Mouse (Mus musculus): ENCODE results near the gene Gcg. TPM values are rescaled to one million over a fixed set of nuclear protein-coding genes. Genes with fewer than 3 reads are reported as not detected.

Gene Gcg
- 50.2 and 54.8 TPM in 2 replicates for polyA plus RNA-seq (2015; fragmentation: Nextera tagmentation; extraction: Ambion mirVana)

GRCm38 (mm10) chr2:62483550-62483949 is at the start of gene Gcg:
Gcg (minus strand) TSS chr2:62483650.
- ATAC-seq (ENCODE audit: insufficient read depth, low FRiP score): no peak
- Histone ChIP-seq H3K27me3 (ENCODE audit: control insufficient read depth, insufficient read depth, low read length) (no peaks in the 10 kb centered on the region), H3K4me1 (ENCODE audit: control insufficient read depth, insufficient read depth, low read length) (no peaks in the 10 kb centered on the region), H3K4me3 (replicated peaks; ENCODE audit: low read length) (no peak within 1 kb of the TSS), H3K9ac (ENCODE audit: low read length) (no peak within 1 kb of the TSS), H3K27ac (ENCODE audit: low read length) (no peak within 1 kb of the TSS), H3K9me3 (replicated peaks; ENCODE audit: control insufficient read depth, low read length) (no peaks in the 10 kb centered on the region), H3K36me3 (ENCODE audit: control insufficient read depth, insufficient read depth, low read length) (no peaks in the 10 kb centered on the region), H3K4me2 (ENCODE audit: low read depth, low read length) (no peak within 1 kb of the TSS)
- WGBS: 74% methylated on average over 9 of the region's 9 CpGs

- Histone ChIP-seq H3K4me3 (replicated peaks; ENCODE audit: low read length) (no peak overlapping the region), H3K9me3 (replicated peaks; ENCODE audit: control insufficient read depth, low read length) (no peaks in the 10 kb centered on the region), H3K4me1 (ENCODE audit: control insufficient read depth, insufficient read depth, low read length) (no peaks in the 10 kb centered on the region), H3K36me3 (ENCODE audit: control insufficient read depth, insufficient read depth, low read length) (no peaks in the 10 kb centered on the region), H3K9ac (ENCODE audit: low read length) (no peak overlapping the region), H3K27ac (ENCODE audit: low read length) (no peak overlapping the region), H3K4me2 (ENCODE audit: low read depth, low read length) (no peak overlapping the region), H3K27me3 (ENCODE audit: control insufficient read depth, insufficient read depth, low read length) (no peaks in the 10 kb centered on the region)
- WGBS: 21% methylated on average over 1 of the region's 1 CpGs
- ATAC-seq (ENCODE audit: insufficient read depth, low FRiP score): no peak
These were observed 47.6 kb upstream of the Gcg start for GRCm38 (mm10) chr2:62531065-62531464.

- no peaks in the 10 kb centered on the region for H3K4me1 ChIP-seq (ENCODE audit: control insufficient read depth, insufficient read depth, low read length)
- WGBS: 94% methylated on average over 9 of the region's 9 CpGs
- no peak overlapping the region for H3K27ac ChIP-seq (ENCODE audit: low read length)
- H3K9me3 ChIP-seq (replicated peaks; ENCODE audit: control insufficient read depth, low read length): no peaks in the 10 kb centered on the region
- no peak overlapping the region for H3K4me3 ChIP-seq (replicated peaks; ENCODE audit: low read length)
- no peaks in the 10 kb centered on the region for H3K36me3 ChIP-seq (ENCODE audit: control insufficient read depth, insufficient read depth, low read length)
- no peaks in the 10 kb centered on the region for H3K27me3 ChIP-seq (ENCODE audit: control insufficient read depth, insufficient read depth, low read length)
- H3K9ac ChIP-seq (ENCODE audit: low read length): no peak overlapping the region
- H3K4me2 ChIP-seq (ENCODE audit: low read depth, low read length): no peak overlapping the region
- no peak for ATAC-seq (ENCODE audit: insufficient read depth, low FRiP score)
These were observed 42.9 kb upstream of the Gcg start for GRCm38 (mm10) chr2:62526399-62526798.

DNA sequence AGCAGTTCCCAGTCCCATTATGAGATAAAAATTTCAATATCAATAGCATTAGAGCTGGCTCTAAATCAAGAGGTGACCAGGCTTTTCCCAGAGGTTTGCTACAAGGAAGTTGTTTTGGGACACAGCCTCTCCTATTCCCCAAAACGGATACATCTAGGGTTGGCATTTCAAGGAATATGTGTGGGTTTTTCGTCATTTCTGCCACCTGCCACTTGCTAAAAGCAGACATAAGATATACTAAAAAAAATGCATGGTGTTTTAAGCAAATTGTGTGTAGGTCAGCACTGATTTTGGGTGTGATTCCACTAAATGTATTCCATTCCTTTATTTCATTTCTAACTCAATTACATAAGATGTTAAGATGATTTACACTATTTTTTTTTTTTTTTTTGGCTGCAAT is 34.3 kb upstream of the Gcg start:
- Histone ChIP-seq H3K36me3 (ENCODE audit: control insufficient read depth, insufficient read depth, low read length) (no peaks in the 10 kb centered on the region), H3K4me3 (replicated peaks; ENCODE audit: low read length) (no peak overlapping the region), H3K4me1 (ENCODE audit: control insufficient read depth, insufficient read depth, low read length) (no peaks in the 10 kb centered on the region), H3K27me3 (ENCODE audit: control insufficient read depth, insufficient read depth, low read length) (no peaks in the 10 kb centered on the region), H3K4me2 (ENCODE audit: low read depth, low read length) (no peak overlapping the region), H3K9ac (ENCODE audit: low read length) (no peak overlapping the region), H3K27ac (ENCODE audit: low read length) (no peak overlapping the region), H3K9me3 (replicated peaks; ENCODE audit: control insufficient read depth, low read length) (no peaks in the 10 kb centered on the region)
- 78% methylated on average over 2 of the region's 2 CpGs for WGBS
- no peak for ATAC-seq (ENCODE audit: insufficient read depth, low FRiP score)

DNA sequence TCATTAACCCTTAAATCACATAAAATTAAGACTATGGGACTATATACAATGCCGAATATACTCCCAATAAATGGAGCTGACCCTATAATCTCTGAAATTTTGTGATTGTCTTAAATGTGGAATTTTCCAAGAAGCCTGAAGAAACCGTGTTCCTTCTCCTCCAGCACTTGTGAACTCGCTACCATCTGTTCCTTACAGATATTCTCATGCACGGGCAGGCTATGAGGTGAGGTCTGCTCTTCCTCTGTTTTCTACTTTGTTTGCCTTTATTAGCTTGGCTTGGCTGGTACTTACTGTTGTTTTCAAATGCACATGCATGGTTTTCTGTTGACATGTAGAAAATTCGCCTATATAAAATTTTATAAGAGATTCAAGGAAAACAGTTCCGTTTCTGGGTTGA is 31.0 kb upstream of the Gcg start:
- no peak overlapping the region for H3K9ac ChIP-seq (ENCODE audit: low read length)
- H3K27me3 ChIP-seq (ENCODE audit: control insufficient read depth, insufficient read depth, low read length): no peaks in the 10 kb centered on the region
- H3K4me3 ChIP-seq (replicated peaks; ENCODE audit: low read length): no peak overlapping the region
- no peak overlapping the region for H3K4me2 ChIP-seq (ENCODE audit: low read depth, low read length)
- no peak overlapping the region for H3K27ac ChIP-seq (ENCODE audit: low read length)
- H3K4me1 ChIP-seq (ENCODE audit: control insufficient read depth, insufficient read depth, low read length): no peaks in the 10 kb centered on the region
- H3K36me3 ChIP-seq (ENCODE audit: control insufficient read depth, insufficient read depth, low read length): no peaks in the 10 kb centered on the region
- WGBS: 88% methylated on average over 6 of the region's 6 CpGs
- no peak for ATAC-seq (ENCODE audit: insufficient read depth, low FRiP score)
- no peaks in the 10 kb centered on the region for H3K9me3 ChIP-seq (replicated peaks; ENCODE audit: control insufficient read depth, low read length)

GRCm38 (mm10) chr2:62513477-62513876 is 30.0 kb upstream of the Gcg start:
- Histone ChIP-seq H3K36me3 (ENCODE audit: control insufficient read depth, insufficient read depth, low read length) (no peaks in the 10 kb centered on the region), H3K27ac (ENCODE audit: low read length) (no peak overlapping the region), H3K9me3 (replicated peaks; ENCODE audit: control insufficient read depth, low read length) (no peaks in the 10 kb centered on the region), H3K9ac (ENCODE audit: low read length) (no peak overlapping the region), H3K4me1 (ENCODE audit: control insufficient read depth, insufficient read depth, low read length) (no peaks in the 10 kb centered on the region), H3K27me3 (ENCODE audit: control insufficient read depth, insufficient read depth, low read length) (no peaks in the 10 kb centered on the region), H3K4me2 (ENCODE audit: low read depth, low read length) (no peak overlapping the region), H3K4me3 (replicated peaks; ENCODE audit: low read length) (no peak overlapping the region)
- ATAC-seq (ENCODE audit: insufficient read depth, low FRiP score): no peak
- WGBS: 88% methylated on average over 15 of the region's 15 CpGs

GRCm38 (mm10) chr2:62507130-62507529 is 23.7 kb upstream of the Gcg start:
- no peaks in the 10 kb centered on the region for H3K4me1 ChIP-seq (ENCODE audit: control insufficient read depth, insufficient read depth, low read length)
- no peaks in the 10 kb centered on the region for H3K36me3 ChIP-seq (ENCODE audit: control insufficient read depth, insufficient read depth, low read length)
- no peak overlapping the region for H3K4me3 ChIP-seq (replicated peaks; ENCODE audit: low read length)
- H3K9ac ChIP-seq (ENCODE audit: low read length): no peak overlapping the region
- H3K9me3 ChIP-seq (replicated peaks; ENCODE audit: control insufficient read depth, low read length): no peaks in the 10 kb centered on the region
- ATAC-seq (ENCODE audit: insufficient read depth, low FRiP score): no peak
- H3K4me2 ChIP-seq (ENCODE audit: low read depth, low read length): no peak overlapping the region
- H3K27me3 ChIP-seq (ENCODE audit: control insufficient read depth, insufficient read depth, low read length): no peaks in the 10 kb centered on the region
- no peak overlapping the region for H3K27ac ChIP-seq (ENCODE audit: low read length)
- WGBS: 56% methylated on average over 5 of the region's 5 CpGs

DNA sequence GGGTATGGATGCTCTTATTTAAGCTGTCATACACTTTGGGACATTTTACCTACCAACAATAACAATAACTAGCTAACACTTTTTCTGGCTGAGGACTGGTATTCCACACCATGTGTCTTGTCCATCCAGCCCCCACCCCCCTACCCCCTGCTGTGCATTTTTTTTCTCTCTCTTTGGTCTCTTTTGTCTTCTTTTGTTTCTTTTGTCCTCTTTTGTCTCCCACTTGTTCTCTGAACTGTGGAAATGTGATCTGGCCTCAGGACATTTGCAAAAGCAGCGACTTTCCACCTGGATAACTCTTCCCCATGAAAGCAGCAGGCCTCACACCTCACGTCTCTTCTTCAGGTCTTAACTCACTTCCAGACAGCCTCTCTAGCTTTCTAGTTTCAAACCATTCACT is 23.0 kb upstream of the Gcg start:
- no peaks in the 10 kb centered on the region for H3K4me1 ChIP-seq (ENCODE audit: control insufficient read depth, insufficient read depth, low read length)
- no peak overlapping the region for H3K9ac ChIP-seq (ENCODE audit: low read length)
- no peaks in the 10 kb centered on the region for H3K27me3 ChIP-seq (ENCODE audit: control insufficient read depth, insufficient read depth, low read length)
- no peak overlapping the region for H3K27ac ChIP-seq (ENCODE audit: low read length)
- WGBS: 63% methylated on average over 2 of the region's 2 CpGs
- no peak overlapping the region for H3K4me2 ChIP-seq (ENCODE audit: low read depth, low read length)
- no peak for ATAC-seq (ENCODE audit: insufficient read depth, low FRiP score)
- H3K9me3 ChIP-seq (replicated peaks; ENCODE audit: control insufficient read depth, low read length): no peaks in the 10 kb centered on the region
- no peaks in the 10 kb centered on the region for H3K36me3 ChIP-seq (ENCODE audit: control insufficient read depth, insufficient read depth, low read length)
- no peak overlapping the region for H3K4me3 ChIP-seq (replicated peaks; ENCODE audit: low read length)

GRCm38 (mm10) chr2:62504269-62504796 is 20.9 kb upstream of the Gcg start:
- no peaks in the 10 kb centered on the region for H3K9me3 ChIP-seq (replicated peaks; ENCODE audit: control insufficient read depth, low read length)
- no peak overlapping the region for H3K9ac ChIP-seq (ENCODE audit: low read length)
- no peak overlapping the region for H3K4me3 ChIP-seq (replicated peaks; ENCODE audit: low read length)
- 79% methylated on average over 4 of the region's 4 CpGs for WGBS
- no peaks in the 10 kb centered on the region for H3K27me3 ChIP-seq (ENCODE audit: control insufficient read depth, insufficient read depth, low read length)
- no peak for ATAC-seq (ENCODE audit: insufficient read depth, low FRiP score)
- H3K4me2 ChIP-seq (ENCODE audit: low read depth, low read length): no peak overlapping the region
- no peak overlapping the region for H3K27ac ChIP-seq (ENCODE audit: low read length)
- no peaks in the 10 kb centered on the region for H3K4me1 ChIP-seq (ENCODE audit: control insufficient read depth, insufficient read depth, low read length)
- no peaks in the 10 kb centered on the region for H3K36me3 ChIP-seq (ENCODE audit: control insufficient read depth, insufficient read depth, low read length)

GRCm38 (mm10) chr2:62503326-62503725 is 19.9 kb upstream of the Gcg start:
- no peak overlapping the region for H3K4me2 ChIP-seq (ENCODE audit: low read depth, low read length)
- WGBS: 77% methylated on average over 5 of the region's 5 CpGs

More at GRCm38 (mm10) chr2:62503326-62503725, 19.9 kb upstream of the Gcg start:
- H3K36me3 ChIP-seq (ENCODE audit: control insufficient read depth, insufficient read depth, low read length): no peaks in the 10 kb centered on the region
- no peak for ATAC-seq (ENCODE audit: insufficient read depth, low FRiP score)
- H3K4me3 ChIP-seq (replicated peaks; ENCODE audit: low read length): no peak overlapping the region
- no peak overlapping the region for H3K27ac ChIP-seq (ENCODE audit: low read length)
- no peaks in the 10 kb centered on the region for H3K9me3 ChIP-seq (replicated peaks; ENCODE audit: control insufficient read depth, low read length)
- H3K27me3 ChIP-seq (ENCODE audit: control insufficient read depth, insufficient read depth, low read length): no peaks in the 10 kb centered on the region
- H3K9ac ChIP-seq (ENCODE audit: low read length): no peak overlapping the region
- H3K4me1 ChIP-seq (ENCODE audit: control insufficient read depth, insufficient read depth, low read length): no peaks in the 10 kb centered on the region

Data from stomach, embryonic 16.5 days (tissue).